7 mouse cellular contexts compared by ENCODE assay signal in genomic region chr1:86486703-86487294, GRCm38 (mm10). TPM values are rescaled to one million over a fixed set of nuclear protein-coding genes. Genes with fewer than 3 reads are reported as not detected.
DNase-seq lines count a peak whose midpoint lies in the region; ATAC-seq lines count a peak whose summit lies in the region.

No protein-coding gene starts in this region.

- DNase-seq in neural tube, embryonic 11.5 days (ENCODE audit: low spot score), result no peak
- no peak for DNase-seq in neural tube, embryonic 10.5 days (ENCODE audit: extremely low spot score, low spot score)
- peak; percentile 14 for DNase-seq in forebrain, embryonic 10.5 days (ENCODE audit: extremely low spot score, low spot score)
- DNase-seq in limb, embryonic 11.5 days (ENCODE audit: low spot score), result no peak
- DNase-seq in ovary, postnatal 14 days (ENCODE audit: low spot score), result no peak

- 9% methylated on average over 13 of the region's 13 CpGs for WGBS in neural tube, embryonic 11.5 days
- WGBS in forebrain, embryonic 10.5 days, result 9% methylated on average over 13 of the region's 13 CpGs
- 8% methylated on average over 13 of the region's 13 CpGs for WGBS in limb, embryonic 11.5 days
- WGBS in stomach, embryonic 14.5 days, result 9% methylated on average over 13 of the region's 13 CpGs

- peak; percentile 46; the same call in 1 of the 2 replicates for ATAC-seq in neural tube, embryonic 11.5 days (ENCODE audit: insufficient read depth, low FRiP score, low TSS enrichment)
- no peak for ATAC-seq in limb, embryonic 11.5 days (ENCODE audit: insufficient number of reproducible peaks, low FRiP score, low TSS enrichment, low read depth)
- ATAC-seq in stomach, embryonic 14.5 days (ENCODE audit: insufficient number of reproducible peaks, insufficient read depth, low FRiP score, low read depth), result no peak
- no peak for ATAC-seq in activated CD4-positive, CD25-positive, alpha-beta regulatory T cell, adult 4 months

- peak overlapping the region; percentile 62 for H3K4me2 ChIP-seq in neural tube, embryonic 11.5 days (ENCODE audit: low read depth)
- H3K4me2 ChIP-seq in limb, embryonic 11.5 days (ENCODE audit: low read depth, severe bottlenecking), result peak overlapping the region; percentile 50
- H3K4me2 ChIP-seq in stomach, embryonic 14.5 days (replicated peaks; ENCODE audit: low read depth, low read length), result peak overlapping the region; percentile 54

- peaks cover 3% of the 10 kb centered on the region; the same call in 1 of the 2 replicates for H3K4me1 ChIP-seq in neural tube, embryonic 11.5 days (ENCODE audit: control insufficient read depth, insufficient read depth, low read length)
- H3K4me1 ChIP-seq in forebrain, embryonic 10.5 days, result peaks cover 37% of the 10 kb centered on the region
- H3K4me1 ChIP-seq in limb, embryonic 11.5 days (ENCODE audit: control insufficient read depth, insufficient read depth, low read length), result peaks cover 6% of the 10 kb centered on the region; the same call in 1 of the 2 replicates
- peaks cover 21% of the 10 kb centered on the region for H3K4me1 ChIP-seq in stomach, embryonic 14.5 days (ENCODE audit: control insufficient read depth, insufficient read depth, low read length)

- no peaks in the 10 kb centered on the region for H3K27me3 ChIP-seq in neural tube, embryonic 11.5 days (ENCODE audit: control insufficient read depth, insufficient read depth, low read length)
- no peaks in the 10 kb centered on the region for H3K27me3 ChIP-seq in forebrain, embryonic 10.5 days (ENCODE audit: poor library complexity, severe bottlenecking)
- H3K27me3 ChIP-seq in limb, embryonic 11.5 days (ENCODE audit: control insufficient read depth, insufficient read depth, low read length), result no peaks in the 10 kb centered on the region
- no peaks in the 10 kb centered on the region for H3K27me3 ChIP-seq in stomach, embryonic 14.5 days (ENCODE audit: control insufficient read depth, insufficient read depth, low read length)

- H3K9ac ChIP-seq in neural tube, embryonic 11.5 days (ENCODE audit: low read length), result peak overlapping the region; percentile 95
- peak overlapping the region; percentile 85 for H3K9ac ChIP-seq in limb, embryonic 11.5 days (ENCODE audit: low read length)
- peak overlapping the region; percentile 65 for H3K9ac ChIP-seq in stomach, embryonic 14.5 days (replicated peaks; ENCODE audit: low read depth, low read length)

- peak overlapping the region; percentile 53 for H3K4me3 ChIP-seq in neural tube, embryonic 11.5 days (ENCODE audit: low read depth, low read length)
- peak overlapping the region; percentile 74 for H3K4me3 ChIP-seq in forebrain, embryonic 10.5 days
- peak overlapping the region; percentile 65 for H3K4me3 ChIP-seq in limb, embryonic 11.5 days (ENCODE audit: low read depth, low read length)
- H3K4me3 ChIP-seq in stomach, embryonic 14.5 days (ENCODE audit: low read depth, low read length), result peak overlapping the region; percentile 47

- no peaks in the 10 kb centered on the region for H3K9me3 ChIP-seq in neural tube, embryonic 11.5 days (ENCODE audit: control insufficient read depth, low read length)
- no peaks in the 10 kb centered on the region for H3K9me3 ChIP-seq in forebrain, embryonic 10.5 days
- no peaks in the 10 kb centered on the region for H3K9me3 ChIP-seq in limb, embryonic 11.5 days (ENCODE audit: control insufficient read depth, low read length)
- H3K9me3 ChIP-seq in stomach, embryonic 14.5 days (ENCODE audit: control insufficient read depth, low read depth, low read length), result no peaks in the 10 kb centered on the region

- peak overlapping the region; percentile 97 for H3K27ac ChIP-seq in neural tube, embryonic 11.5 days (ENCODE audit: low read depth, low read length)
- H3K27ac ChIP-seq in forebrain, embryonic 10.5 days, result peak overlapping the region; percentile 99
- H3K27ac ChIP-seq in limb, embryonic 11.5 days (replicated peaks; ENCODE audit: low read depth, low read length), result peak overlapping the region; percentile 95
- peak overlapping the region; percentile 96 for H3K27ac ChIP-seq in stomach, embryonic 14.5 days (ENCODE audit: low read length)

- H3K36me3 ChIP-seq in neural tube, embryonic 11.5 days (ENCODE audit: control insufficient read depth, insufficient read depth, low read length), result no peaks in the 10 kb centered on the region
- no peaks in the 10 kb centered on the region for H3K36me3 ChIP-seq in forebrain, embryonic 10.5 days (replicated peaks)
- no peaks in the 10 kb centered on the region for H3K36me3 ChIP-seq in limb, embryonic 11.5 days (ENCODE audit: control insufficient read depth, insufficient read depth, low read length)
- H3K36me3 ChIP-seq in stomach, embryonic 14.5 days (ENCODE audit: control insufficient read depth, insufficient read depth, low read length), result no peaks in the 10 kb centered on the region

RNA-seq across cellular contexts. Expression of gene Ptma, which starts 39.7 kb away (rescaled TPM):
- polyA plus RNA-seq in neural tube, embryonic 11.5 days (2014; fragmentation: Nextera tagmentation; extraction: Ambion mirVana), result 2,926 and 3,268 TPM in 2 replicates
- polyA plus RNA-seq in forebrain, embryonic 10.5 days (2016; fragmentation: Nextera tagmentation; extraction: Ambion mirVana), result 2,941 and 3,273 TPM in 2 replicates
- polyA plus RNA-seq in limb, embryonic 11.5 days (2014; fragmentation: Nextera tagmentation; extraction: Ambion mirVana), result 4,370 and 4,506 TPM in 2 replicates
- polyA plus RNA-seq in stomach, embryonic 14.5 days (2014; fragmentation: Nextera tagmentation; extraction: Ambion mirVana), result 2,677 and 2,766 TPM in 2 replicates
- polyA plus RNA-seq in activated CD4-positive, CD25-positive, alpha-beta regulatory T cell, adult 4 months (2017; shearing (Covaris generic)), result 1,000 to 10,000 TPM; 2,967 to 3,416 TPM
